Mouse (Mus musculus) 3T3-L1 (cell line): ENCODE data around the gene Rab3ip.

Source experiments
- DNase-seq: peaks from one replicate; pipeline ENCODE4 v3.0.0-alpha.2; 2015; ENCODE audit warnings: low read depth, low spot score

The Rab3ip gene

DNA sequence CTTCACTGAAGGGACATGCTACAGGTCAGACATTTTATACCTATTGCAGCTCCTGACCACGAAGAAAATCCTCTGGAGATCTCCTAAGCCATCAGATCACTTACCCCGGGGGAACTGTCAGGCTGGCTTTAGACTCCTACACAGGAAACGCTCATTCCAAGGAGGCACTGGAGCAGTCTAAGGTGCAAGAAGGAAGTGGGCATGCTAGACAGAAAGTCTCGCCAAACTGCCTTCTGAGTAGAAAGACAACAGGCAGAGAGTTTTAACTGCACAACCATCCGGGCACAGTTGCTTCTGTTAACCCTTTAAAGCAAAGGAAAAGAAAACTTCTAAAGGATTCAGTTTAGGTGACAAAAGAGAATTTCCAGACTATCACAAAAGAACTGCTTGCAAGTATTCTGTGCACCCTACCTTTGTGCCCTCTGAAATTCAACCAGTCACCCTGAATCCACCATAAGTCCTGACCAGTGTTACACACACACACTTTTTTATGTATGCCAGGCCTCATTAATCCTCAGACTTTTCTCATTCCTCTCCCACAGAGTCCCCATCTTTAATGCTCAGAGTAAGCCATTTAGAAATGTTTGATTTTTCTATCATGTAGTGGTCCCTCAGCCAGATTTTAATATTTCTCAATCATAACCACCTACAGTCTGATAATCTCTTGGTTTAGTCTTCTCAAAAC, 7.4 kb upstream of the Rab3ip start:
- DNase-seq: no peak

GRCm38 (mm10) chr10:116956483-116957158, 6.1 kb upstream of the Rab3ip start:
- no peak for DNase-seq

- peak; percentile 74 for DNase-seq
Observed at GRCm38 (mm10) chr10:116955191-116955590, 4.6 kb upstream of the Rab3ip start.

GRCm38 (mm10) chr10:116950886-116951285, 317 bp upstream of the Rab3ip start:
- DNase-seq: peak; percentile 28

DNA sequence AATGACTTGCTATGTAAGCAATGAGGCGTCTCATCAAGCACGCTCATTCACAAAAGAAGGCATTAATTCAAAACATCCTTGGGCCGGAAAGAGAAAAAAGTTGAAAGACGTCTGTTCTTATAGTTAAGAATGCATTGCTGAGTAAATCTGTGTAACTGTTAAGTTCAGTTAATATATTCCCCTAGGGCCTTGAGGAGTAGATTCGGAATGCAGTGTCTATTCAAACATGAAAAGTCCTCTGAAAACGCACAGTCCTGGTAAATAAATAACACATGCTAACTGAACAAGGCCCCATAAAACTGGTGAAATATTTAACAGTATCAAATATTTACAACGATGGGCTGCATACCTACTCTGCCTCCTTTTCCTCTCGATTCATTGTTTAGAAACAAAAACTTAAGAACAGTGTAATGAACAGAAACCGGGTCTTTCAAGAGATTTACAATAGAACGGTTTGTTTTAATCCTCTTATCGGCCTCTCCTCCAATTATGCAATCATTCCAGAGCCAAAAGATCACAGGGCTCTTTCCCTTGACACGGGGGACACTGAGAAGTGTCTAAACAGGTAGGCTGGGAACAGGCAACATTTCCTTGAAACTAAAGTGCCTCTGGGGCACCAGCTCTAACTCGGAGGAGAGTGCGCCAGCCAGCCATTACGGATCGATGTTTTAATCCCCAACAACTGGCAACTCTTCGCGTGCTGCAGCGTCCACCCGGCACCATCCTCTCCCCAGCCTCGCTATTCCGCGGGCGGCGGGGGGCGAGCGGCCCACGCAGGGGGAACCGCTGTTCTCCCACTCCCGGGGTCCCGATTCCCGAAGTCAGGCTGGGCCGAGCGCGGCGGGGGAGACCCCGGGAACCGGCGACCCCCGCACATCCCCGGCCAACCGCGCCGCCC, 1.2 kb downstream of the Rab3ip start:
- DNase-seq: peak; percentile 34

- no peak for DNase-seq
Observed at GRCm38 (mm10) chr10:116948414-116948813, 2.2 kb downstream of the Rab3ip start.

GRCm38 (mm10) chr10:116944940-116945339, 5.6 kb downstream of the Rab3ip start:
- no peak for DNase-seq

DNA sequence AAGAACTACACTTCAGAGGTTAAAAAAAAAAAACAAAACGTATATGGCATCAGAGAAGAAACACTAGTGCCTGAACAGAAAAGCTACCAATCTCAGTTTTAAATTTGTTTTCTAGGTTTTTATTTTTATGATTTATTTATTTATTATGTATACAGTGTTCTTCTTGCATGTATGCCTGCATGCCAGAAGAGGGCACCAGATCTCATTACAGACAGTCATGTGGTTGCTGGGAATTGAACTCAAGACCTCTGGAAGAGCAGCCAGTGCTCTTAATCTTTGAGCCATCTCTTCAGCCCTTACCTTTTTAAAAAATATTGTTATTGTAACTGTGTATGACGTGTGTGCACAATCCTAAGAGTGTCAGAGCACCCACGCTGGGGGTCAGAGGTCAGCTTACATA, 6.4 kb downstream of the Rab3ip start:
- peak; percentile 46 for DNase-seq

GRCm38 (mm10) chr10:116943025-116943424, 7.5 kb downstream of the Rab3ip start:
- DNase-seq: peak; percentile 33

DNA sequence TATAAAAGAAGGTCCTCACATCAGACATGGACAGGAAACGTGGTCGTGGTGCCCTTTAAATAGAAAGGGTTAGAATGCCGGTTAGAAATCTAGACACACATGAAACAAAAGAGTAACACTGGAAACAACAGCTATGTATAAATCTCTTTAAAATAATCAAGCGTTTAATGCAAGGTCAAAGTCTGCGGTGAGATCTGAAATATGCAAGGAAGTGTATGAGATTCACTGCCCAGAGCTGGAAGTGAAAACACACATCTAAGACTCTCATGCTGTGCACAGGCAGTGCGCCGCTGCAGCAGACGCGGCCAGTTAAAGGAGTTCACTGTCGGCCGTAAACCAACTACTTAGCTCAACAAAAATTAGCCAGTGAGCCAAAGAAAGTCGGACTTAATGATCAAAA, 15.5 kb downstream of the Rab3ip start:
- DNase-seq: no peak

DNA sequence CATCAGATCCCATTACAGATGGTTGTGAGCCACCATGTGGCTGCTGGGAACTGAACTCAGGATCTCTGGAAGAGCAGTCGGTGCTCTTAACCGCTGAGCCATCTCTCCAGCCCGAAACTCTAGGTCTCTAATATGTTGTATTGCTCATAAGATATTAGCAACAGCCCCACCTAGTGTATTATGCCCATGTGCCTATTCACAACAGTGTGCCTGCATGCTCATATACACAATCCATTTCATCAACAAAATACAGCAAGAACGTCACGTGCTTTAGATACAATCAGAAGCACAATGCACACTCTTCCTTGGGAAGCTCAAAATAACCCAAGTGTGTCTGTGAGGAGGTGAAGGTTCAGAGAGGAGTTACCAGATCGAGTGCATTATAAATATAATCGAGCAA, 16.8 kb downstream of the Rab3ip start:
- no peak for DNase-seq

GRCm38 (mm10) chr10:116932418-116932817, 18.2 kb downstream of the Rab3ip start:
- no peak for DNase-seq

DNA sequence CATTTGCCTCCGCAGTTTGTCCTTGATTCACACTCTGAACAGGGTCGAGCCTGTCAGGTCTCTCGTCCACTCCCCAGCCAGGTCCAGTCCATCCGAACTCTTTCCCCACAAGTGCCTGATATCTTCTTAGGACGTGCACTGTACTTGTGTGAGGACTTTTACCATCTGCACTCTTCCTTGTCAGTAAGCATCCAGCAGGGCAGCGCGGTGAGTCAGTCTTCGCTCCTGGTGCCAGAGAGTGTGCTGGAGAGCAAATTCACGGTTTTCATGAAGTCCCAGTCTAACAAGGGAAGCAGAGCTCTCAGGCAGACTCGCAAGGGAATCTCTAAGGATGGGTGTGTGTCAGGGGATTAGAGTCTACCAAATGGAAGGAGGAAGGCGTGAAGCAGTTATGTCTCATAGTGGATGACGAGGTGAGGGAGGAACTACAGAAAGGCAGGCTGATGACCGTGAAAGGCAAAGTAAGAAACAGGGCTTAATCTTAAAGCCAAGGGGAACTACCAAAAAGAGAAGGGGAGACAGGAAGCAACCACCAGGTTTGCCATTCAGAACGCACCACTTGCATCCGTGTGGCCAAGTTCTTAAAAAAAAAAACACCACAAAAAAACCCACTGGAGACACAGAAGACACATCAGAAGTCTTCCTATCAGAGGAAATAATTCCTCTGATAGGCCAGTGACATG, 18.9 kb downstream of the Rab3ip start:
- peak; percentile 11 for DNase-seq

GRCm38 (mm10) chr10:116930936-116931335, 19.6 kb downstream of the Rab3ip start:
- no peak for DNase-seq

DNA sequence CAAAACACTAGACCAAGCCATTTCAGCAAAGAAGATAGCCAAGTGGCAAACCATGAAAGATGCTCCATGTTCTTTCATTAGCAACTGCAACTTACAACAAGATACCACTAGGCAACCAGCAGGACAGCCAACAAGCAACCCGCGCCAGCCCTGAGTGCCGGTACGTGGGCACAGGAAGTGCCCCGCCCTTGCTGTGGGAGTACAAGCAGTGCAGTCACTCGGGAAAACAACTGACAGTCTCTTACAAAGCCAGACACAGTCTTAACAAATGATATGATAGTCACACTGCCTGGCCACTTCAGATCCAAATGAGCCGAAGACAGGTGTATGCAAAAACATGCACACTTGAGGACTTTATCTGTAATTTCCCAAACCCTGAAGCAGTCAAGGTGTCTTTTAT, 20.1 kb downstream of the Rab3ip start:
- peak; percentile 39 for DNase-seq

GRCm38 (mm10) chr10:116928826-116929225, 21.7 kb downstream of the Rab3ip start:
- peak; percentile 80 for DNase-seq

GRCm38 (mm10) chr10:116926428-116927113, 24.0 kb downstream of the Rab3ip start:
- no peak for DNase-seq

DNA sequence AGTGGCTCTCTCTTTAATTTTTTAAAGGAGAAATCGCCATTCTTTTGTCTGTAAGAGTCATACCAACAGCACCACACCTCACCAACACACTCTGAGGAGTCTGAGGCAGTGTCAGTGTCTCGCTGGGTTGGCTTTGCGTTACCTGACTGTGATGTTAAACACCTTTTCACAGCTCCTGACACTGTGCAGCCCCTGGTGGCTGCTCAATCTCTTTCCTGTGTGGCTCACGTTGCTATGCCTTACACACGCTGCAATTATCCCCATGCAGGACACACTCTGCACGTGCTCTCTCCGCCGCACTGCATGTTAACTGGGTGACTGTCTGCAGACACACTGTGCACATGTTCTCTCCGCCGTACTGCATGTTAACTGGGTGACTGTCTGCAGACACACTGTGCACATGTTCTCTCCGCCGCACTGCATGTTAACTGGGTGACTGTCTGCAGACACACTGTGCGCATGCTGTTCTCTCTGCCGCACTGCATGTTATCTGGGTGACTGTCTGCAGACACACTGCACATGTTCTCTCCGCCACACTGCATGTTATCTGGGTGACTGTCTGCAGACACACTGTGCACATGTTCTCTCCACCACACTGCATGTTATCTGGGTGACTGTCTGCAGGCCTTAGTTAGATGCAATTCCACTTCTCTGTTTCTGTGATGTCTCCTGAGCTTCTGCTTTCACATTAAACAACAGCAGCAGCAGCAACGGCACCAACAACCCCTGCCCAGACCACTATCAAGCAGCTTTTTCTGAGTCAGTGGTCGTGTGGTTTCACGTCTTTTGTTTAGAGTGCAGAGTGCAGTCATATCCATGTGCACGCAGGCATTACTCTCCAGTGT, 26.7 kb downstream of the Rab3ip start:
- DNase-seq: no peak

- no peak for DNase-seq
Observed at GRCm38 (mm10) chr10:116922161-116922560, 28.4 kb downstream of the Rab3ip start.

DNA sequence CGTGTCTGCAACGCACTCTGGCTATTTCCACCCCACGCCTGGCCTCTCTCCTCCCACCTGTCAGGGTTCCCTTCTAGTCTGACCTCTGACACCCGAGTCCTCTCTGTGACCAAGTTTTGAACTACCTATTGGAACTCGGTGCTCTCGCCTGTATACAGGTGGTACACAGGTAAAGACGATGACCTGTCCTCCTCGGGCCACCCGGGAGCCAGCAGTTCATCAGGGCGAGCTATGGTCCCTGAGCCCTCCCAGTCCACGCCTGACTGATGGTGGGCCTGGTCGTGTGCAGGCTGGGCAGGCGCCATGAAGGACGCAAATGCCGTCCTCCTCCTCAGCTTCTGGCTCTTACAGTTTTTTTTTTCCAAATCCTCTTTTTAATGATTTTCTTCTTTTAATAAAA, 29.2 kb downstream of the Rab3ip start:
- DNase-seq: no peak
